In genomic region chr16:31553361-31554146, GRCm38 (mm10) we compare ENCODE assay signal across 28 mouse cellular contexts.
DNase-seq lines count a peak whose midpoint lies in the region; ATAC-seq lines count a peak whose summit lies in the region.
"Had no signal": no experiment of that assay in that cellular context is flagged by ENCODE, and none has a peak within 500 bp of the region (broad histone marks: within the 10 kb centered on the region; RNA-seq: fewer than 3 reads in every experiment).

No protein-coding gene starts in this region.

- H3K4me1 ChIP-seq in forebrain, embryonic 10.5 days: peaks cover 44% of the 10 kb centered on the region
- H3K4me1 ChIP-seq in forebrain, embryonic 11.5 days (replicated peaks; ENCODE audit: control insufficient read depth, insufficient read depth, low read length): peaks cover 7% of the 10 kb centered on the region; the same call in 1 of the 2 replicates
- H3K4me1 ChIP-seq in limb, embryonic 10.5 days: peaks cover 28% of the 10 kb centered on the region
- H3K4me1 ChIP-seq in liver, embryonic 16.5 days (ENCODE audit: control insufficient read depth, low read depth, low read length): peaks cover 21% of the 10 kb centered on the region

- H3K27ac ChIP-seq in forebrain, embryonic 10.5 days: peak overlapping the region; percentile 56
- H3K27ac ChIP-seq in forebrain, embryonic 11.5 days (ENCODE audit: low read depth, low read length): no peak overlapping the region
- 0 out of 2 replicates have a peak overlapping the region, but pooled peaks have one; percentile 31 for H3K27ac ChIP-seq in limb, embryonic 10.5 days
- H3K27ac ChIP-seq in liver, embryonic 16.5 days (ENCODE audit: low read length): no peak overlapping the region
- H3K27ac ChIP-seq: hindbrain, embryonic 12.5 days; hindbrain, postnatal 0 days; midbrain, embryonic 12.5 days; neural tube, embryonic 12.5 days; stomach, postnatal 0 days had no signal

- intact Hi-C loops in left cerebral cortex, postnatal 36 days (cut with DNase I): no loop called here

- no peaks in the 10 kb centered on the region; the same call in 1 of the 2 replicates for H3K27me3 ChIP-seq in forebrain, embryonic 10.5 days (ENCODE audit: poor library complexity, severe bottlenecking)
- no peaks in the 10 kb centered on the region for H3K27me3 ChIP-seq in forebrain, embryonic 11.5 days (ENCODE audit: control insufficient read depth, insufficient read depth, low read length)
- no peaks in the 10 kb centered on the region for H3K27me3 ChIP-seq in limb, embryonic 10.5 days (ENCODE audit: low read depth, poor library complexity, severe bottlenecking)
- H3K27me3 ChIP-seq in liver, embryonic 16.5 days (ENCODE audit: control insufficient read depth, insufficient read depth, low read depth, low read length): peaks cover 3% of the 10 kb centered on the region; the same call in 1 of the 2 replicates
- H3K27me3 ChIP-seq: hindbrain, embryonic 12.5 days; midbrain, embryonic 12.5 days; neural tube, embryonic 12.5 days had no signal

- ATAC-seq in forebrain, embryonic 11.5 days (replicated peaks; ENCODE audit: low FRiP score): no peak
- ATAC-seq in liver, embryonic 16.5 days (ENCODE audit: low read depth): peak; percentile 77
- ATAC-seq: forebrain, embryonic 14.5 days; hindbrain, postnatal 0 days; intestine, embryonic 16.5 days had no signal

- no peak overlapping the region for H3K4me3 ChIP-seq in forebrain, embryonic 10.5 days
- H3K4me3 ChIP-seq in forebrain, embryonic 11.5 days (ENCODE audit: low read depth, low read length): no peak overlapping the region
- H3K4me3 ChIP-seq in limb, embryonic 10.5 days: no peak overlapping the region
- no peak overlapping the region for H3K4me3 ChIP-seq in liver, embryonic 16.5 days (ENCODE audit: low read depth, low read length)
- H3K4me3 ChIP-seq: hindbrain, embryonic 12.5 days; midbrain, embryonic 12.5 days; myocyte; neural tube, embryonic 12.5 days had no signal

- no peak overlapping the region for H3K4me2 ChIP-seq in forebrain, embryonic 11.5 days (ENCODE audit: low read depth, low read length, severe bottlenecking)
- H3K4me2 ChIP-seq in liver, embryonic 16.5 days (ENCODE audit: low read depth, low read length): no peak overlapping the region
- H3K4me2 ChIP-seq: heart, embryonic 11.5 days; hindbrain, embryonic 12.5 days; lung, embryonic 14.5 days; midbrain, embryonic 12.5 days; neural tube, embryonic 12.5 days had no signal

- no peak overlapping the region for H3K9ac ChIP-seq in forebrain, embryonic 11.5 days (ENCODE audit: low read length)
- H3K9ac ChIP-seq in liver, embryonic 16.5 days (ENCODE audit: low read depth, low read length): no peak overlapping the region
- H3K9ac ChIP-seq: hindbrain, embryonic 12.5 days; lung, embryonic 14.5 days; midbrain, embryonic 12.5 days; neural tube, embryonic 12.5 days had no signal

- no peaks in the 10 kb centered on the region for H3K36me3 ChIP-seq in forebrain, embryonic 10.5 days (replicated peaks)
- no peaks in the 10 kb centered on the region for H3K36me3 ChIP-seq in forebrain, embryonic 11.5 days (ENCODE audit: control insufficient read depth, insufficient read depth, low read length)
- no peaks in the 10 kb centered on the region for H3K36me3 ChIP-seq in limb, embryonic 10.5 days
- H3K36me3 ChIP-seq in liver, embryonic 16.5 days (ENCODE audit: control insufficient read depth, insufficient read depth): no peaks in the 10 kb centered on the region
- H3K36me3 ChIP-seq: hindbrain, embryonic 12.5 days; midbrain, embryonic 12.5 days; neural tube, embryonic 12.5 days had no signal

- H3K9me3 ChIP-seq in forebrain, embryonic 10.5 days: peaks cover 5% of the 10 kb centered on the region; the same call in 1 of the 2 replicates
- no peaks in the 10 kb centered on the region; the same call in 1 of the 2 replicates for H3K9me3 ChIP-seq in forebrain, embryonic 11.5 days (ENCODE audit: control insufficient read depth, low read length)
- H3K9me3 ChIP-seq in limb, embryonic 10.5 days (replicated peaks): no peaks in the 10 kb centered on the region
- no peaks in the 10 kb centered on the region for H3K9me3 ChIP-seq in liver, embryonic 16.5 days (replicated peaks; ENCODE audit: control insufficient read depth, low read length)
- H3K9me3 ChIP-seq: midbrain, embryonic 12.5 days; neural tube, embryonic 12.5 days had no signal

- WGBS in forebrain, embryonic 10.5 days: 82% methylated on average over 8 of the region's 8 CpGs
- 76% methylated on average over 8 of the region's 8 CpGs for WGBS in forebrain, embryonic 11.5 days
- WGBS in limb, embryonic 10.5 days: 82% methylated on average over 8 of the region's 8 CpGs
- WGBS in liver, embryonic 16.5 days (ENCODE audit: insufficient replicate concordance): 54% methylated on average over 8 of the region's 8 CpGs

- DNase-seq in forebrain, embryonic 10.5 days (ENCODE audit: extremely low spot score, low spot score): no peak
- no peak for DNase-seq in forebrain, embryonic 11.5 days (ENCODE audit: low spot score)
- DNase-seq in limb, embryonic 10.5 days (ENCODE audit: low spot score): no peak
- no peak for DNase-seq in kidney, postnatal 36 days
- no peak for DNase-seq in spleen, adult 18-20 months
- DNase-seq in left cerebral cortex, postnatal 36 days (ENCODE audit: low spot score in 2 of 2): no peak
- DNase-seq: cerebellum, adult 18-20 months; cerebellum, postnatal 10 days; gastrocnemius, postnatal 36 days; heart, adult 18-20 months; heart, postnatal 36 days; kidney, adult 9 months; kidney, postnatal 10 days; lung, embryonic 14.5 days; lung, postnatal 14 days; right cerebral cortex, adult 18-20 months; thymus, adult 18-20 months; thymus, postnatal 25 days had no signal

Comparison
In these comparisons a context has a peak if more than half of its experiments do, and no peak if none do; other contexts are left out.
1. H3K27ac ChIP-seq: peak in forebrain, embryonic 10.5 days (single experiment) and limb, embryonic 10.5 days (single experiment); none in forebrain, embryonic 11.5 days (single experiment) and liver, embryonic 16.5 days (single experiment).